Mouse (Mus musculus): Measurements from ENCODE around the gene Abcb8. TPM values are rescaled to one million over a fixed set of nuclear protein-coding genes. Genes with fewer than 3 reads are reported as not detected.

Abcb8 gene
- polyA plus RNA-seq, 1 experiment from 2014 or later, result 38.9 TPM

DNA sequence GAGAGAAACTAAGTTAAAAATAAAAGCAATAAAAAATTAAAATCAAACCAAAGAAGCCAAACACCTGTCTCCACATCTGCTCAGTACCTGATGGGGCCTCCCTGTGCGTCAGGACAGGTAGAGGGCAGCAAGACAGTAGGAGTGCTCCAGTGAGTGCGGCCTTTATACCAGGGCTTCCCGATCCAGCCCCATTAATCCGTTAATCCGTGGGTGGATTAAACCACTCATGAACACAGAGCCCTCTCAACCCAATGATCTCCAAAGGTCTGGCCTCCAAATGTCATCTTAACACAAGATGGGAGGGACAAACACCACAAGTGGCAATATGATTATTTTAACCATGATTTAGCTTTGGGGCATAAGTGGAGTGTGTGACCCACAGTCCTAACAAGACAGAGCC lies 19.7 kb upstream of the Abcb8 start:
- Histone ChIP-seq H3K4me1 (no peaks in the 10 kb centered on the region), H3K9me3 (no peaks in the 10 kb centered on the region), H3K27ac (no peak overlapping the region), H3K9ac (no peak overlapping the region), H3K27me3 (no peaks in the 10 kb centered on the region), H3K36me3 (no peaks in the 10 kb centered on the region), H3K4me2 (no peak overlapping the region), H3K4me3 (no peak overlapping the region)
- 72% methylated on average over 5 of the region's 5 CpGs for WGBS
- ATAC-seq (ENCODE audit: insufficient number of reproducible peaks, low FRiP score, low TSS enrichment, low read depth), result no peak

DNA sequence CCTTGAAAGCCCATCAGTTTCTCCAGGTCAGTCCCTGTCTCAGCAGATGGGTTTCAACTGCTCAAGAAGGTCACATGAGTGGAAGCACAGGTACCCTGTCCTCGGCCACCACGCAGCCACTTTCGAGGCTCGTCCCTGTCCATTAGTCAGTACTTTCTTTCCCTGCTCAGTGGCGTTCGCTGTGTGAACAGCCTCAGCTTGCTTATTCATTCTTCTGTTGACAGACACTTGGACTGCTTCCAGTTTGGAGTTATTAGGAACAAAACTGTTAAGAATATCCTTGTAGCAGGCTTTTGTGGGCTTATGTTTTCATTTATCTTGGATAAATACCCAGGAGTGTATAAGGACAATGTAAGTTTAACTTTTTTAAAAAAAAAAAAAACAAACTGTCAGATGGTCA lies 19.2 kb upstream of the Abcb8 start:
- Histone ChIP-seq H3K27me3 (no peaks in the 10 kb centered on the region), H3K4me1 (no peaks in the 10 kb centered on the region), H3K27ac (no peak overlapping the region), H3K4me3 (no peak overlapping the region), H3K9ac (no peak overlapping the region), H3K9me3 (no peaks in the 10 kb centered on the region), H3K36me3 (no peaks in the 10 kb centered on the region), H3K4me2 (no peak overlapping the region)
- 58% methylated on average over 6 of the region's 6 CpGs for WGBS
- ATAC-seq (ENCODE audit: insufficient number of reproducible peaks, low FRiP score, low TSS enrichment, low read depth), result no peak

DNA sequence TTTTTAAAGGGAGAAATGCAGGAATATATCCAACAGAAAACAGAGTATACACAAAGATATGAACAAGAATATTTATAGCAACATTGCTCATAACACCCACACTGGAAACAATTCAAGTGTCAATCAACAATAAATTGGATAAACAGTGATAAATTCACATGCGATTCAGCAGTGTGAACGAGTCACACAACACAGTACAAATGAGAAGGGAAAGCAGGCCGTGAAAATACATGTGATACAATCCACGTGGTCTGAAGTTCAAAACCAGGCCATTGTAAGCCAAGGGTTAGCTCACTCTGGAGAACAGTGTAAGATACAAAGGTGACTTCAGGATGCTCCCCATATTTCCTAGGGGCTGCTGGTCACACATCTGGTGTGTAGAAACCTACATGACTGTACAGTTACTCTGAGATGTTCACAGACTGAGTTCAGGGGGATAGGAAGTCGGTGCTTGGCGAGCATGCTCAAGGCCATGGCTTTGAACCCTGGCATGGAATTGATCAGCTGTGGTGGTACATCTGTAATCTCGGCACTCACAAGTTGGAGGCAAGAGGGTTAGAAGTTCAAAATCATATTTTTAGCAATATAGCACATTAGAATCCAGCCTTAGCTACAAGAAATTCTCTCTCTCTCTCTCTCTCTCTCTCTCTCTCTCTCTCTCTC lies 18.7 kb upstream of the Abcb8 start:
- no peak overlapping the region for H3K4me3 ChIP-seq
- H3K4me2 ChIP-seq, result no peak overlapping the region
- ATAC-seq (ENCODE audit: insufficient number of reproducible peaks, low FRiP score, low TSS enrichment, low read depth), result no peak
- H3K27me3 ChIP-seq, result no peaks in the 10 kb centered on the region
- H3K4me1 ChIP-seq, result no peaks in the 10 kb centered on the region
- H3K9me3 ChIP-seq, result no peaks in the 10 kb centered on the region
- no peaks in the 10 kb centered on the region for H3K36me3 ChIP-seq
- H3K27ac ChIP-seq, result no peak overlapping the region
- WGBS, result 73% methylated on average over 7 of the region's 7 CpGs
- no peak overlapping the region for H3K9ac ChIP-seq

DNA sequence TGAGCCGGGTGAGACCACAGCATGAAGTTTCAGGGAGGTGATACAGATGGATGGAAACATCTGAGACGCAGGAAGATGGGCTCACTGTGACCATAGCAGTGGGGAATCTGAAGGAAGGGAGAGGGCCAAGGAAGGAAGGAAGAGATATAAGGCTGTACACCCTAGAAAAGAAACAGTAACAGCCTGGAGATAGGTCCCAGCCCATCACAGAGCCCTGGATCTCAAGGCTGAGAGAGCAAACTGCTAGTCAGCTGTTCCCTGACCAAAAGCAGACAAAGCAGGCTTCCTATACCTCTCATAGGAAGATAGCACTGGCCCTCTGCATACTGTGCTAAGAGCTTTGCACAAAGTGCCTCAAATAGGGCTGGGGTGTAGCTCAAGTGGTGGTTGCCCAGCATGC lies 14.8 kb upstream of the Abcb8 start:
- no peak overlapping the region for H3K4me3 ChIP-seq
- no peak for ATAC-seq (ENCODE audit: insufficient number of reproducible peaks, low FRiP score, low TSS enrichment, low read depth)
- WGBS, result 68% methylated on average over 2 of the region's 2 CpGs
- no peak overlapping the region for H3K9ac ChIP-seq
- H3K27me3 ChIP-seq, result no peaks in the 10 kb centered on the region
- H3K4me2 ChIP-seq, result no peak overlapping the region
- H3K36me3 ChIP-seq, result no peaks in the 10 kb centered on the region
- no peaks in the 10 kb centered on the region for H3K9me3 ChIP-seq
- peaks cover 8% of the 10 kb centered on the region for H3K4me1 ChIP-seq
- no peak overlapping the region for H3K27ac ChIP-seq

DNA sequence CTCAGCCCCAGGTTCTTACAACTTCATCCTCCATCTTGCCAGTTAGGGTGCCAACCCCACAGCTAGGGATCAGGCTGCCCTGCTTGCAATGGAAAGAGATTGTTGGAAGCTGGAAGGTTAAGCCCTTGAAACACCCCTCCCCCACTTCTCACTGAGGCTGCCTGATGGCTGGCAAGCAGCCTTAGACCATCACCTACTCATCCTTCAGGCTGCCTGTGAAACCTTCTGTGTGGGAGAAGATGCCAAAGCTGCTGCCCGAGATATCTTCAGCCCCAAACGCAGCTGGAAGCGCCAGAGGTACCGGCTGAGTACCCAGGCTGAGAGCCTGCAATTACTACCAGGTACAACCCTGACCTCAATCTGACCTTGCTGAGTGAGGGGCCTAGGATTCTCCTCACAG lies 14.0 kb upstream of the Abcb8 start:
- H3K4me1 ChIP-seq, result peaks cover 16% of the 10 kb centered on the region
- H3K9me3 ChIP-seq, result no peaks in the 10 kb centered on the region
- no peak overlapping the region for H3K9ac ChIP-seq
- no peak overlapping the region for H3K4me3 ChIP-seq
- H3K27ac ChIP-seq, result no peak overlapping the region
- WGBS, result 54% methylated on average over 4 of the region's 4 CpGs
- H3K27me3 ChIP-seq, result no peaks in the 10 kb centered on the region
- no peak overlapping the region for H3K4me2 ChIP-seq
- H3K36me3 ChIP-seq, result no peaks in the 10 kb centered on the region
- no peak for ATAC-seq (ENCODE audit: insufficient number of reproducible peaks, low FRiP score, low TSS enrichment, low read depth)

DNA sequence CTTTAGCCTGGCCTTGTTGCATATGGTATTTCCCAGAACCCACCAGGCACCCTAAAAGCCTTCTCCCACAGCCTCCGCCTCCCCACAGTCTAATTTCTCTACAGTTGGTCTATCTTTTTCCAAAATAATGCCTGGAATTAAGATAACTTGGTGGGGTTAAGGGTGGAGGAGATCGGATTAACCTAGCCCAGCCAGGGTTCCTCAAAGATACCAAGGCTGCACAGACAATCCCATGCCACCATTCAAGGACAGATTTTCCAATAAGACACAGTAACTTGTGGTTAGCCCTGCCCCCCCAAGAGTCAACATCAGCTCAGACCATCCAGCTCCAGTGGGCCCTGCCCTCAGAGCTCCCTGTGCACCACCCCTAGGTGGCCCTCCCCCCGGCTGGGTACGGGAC lies 13.0 kb upstream of the Abcb8 start:
- H3K4me3 ChIP-seq, result no peak overlapping the region
- no peak overlapping the region for H3K4me2 ChIP-seq
- no peak for ATAC-seq (ENCODE audit: insufficient number of reproducible peaks, low FRiP score, low TSS enrichment, low read depth)
- peaks cover 18% of the 10 kb centered on the region for H3K4me1 ChIP-seq
- no peak overlapping the region for H3K27ac ChIP-seq
- H3K36me3 ChIP-seq, result no peaks in the 10 kb centered on the region
- no peaks in the 10 kb centered on the region for H3K9me3 ChIP-seq
- WGBS, result 85% methylated on average over 4 of the region's 4 CpGs
- no peak overlapping the region for H3K9ac ChIP-seq
- H3K27me3 ChIP-seq, result peaks cover 1% of the 10 kb centered on the region; the same call in 1 of the 2 replicates

DNA sequence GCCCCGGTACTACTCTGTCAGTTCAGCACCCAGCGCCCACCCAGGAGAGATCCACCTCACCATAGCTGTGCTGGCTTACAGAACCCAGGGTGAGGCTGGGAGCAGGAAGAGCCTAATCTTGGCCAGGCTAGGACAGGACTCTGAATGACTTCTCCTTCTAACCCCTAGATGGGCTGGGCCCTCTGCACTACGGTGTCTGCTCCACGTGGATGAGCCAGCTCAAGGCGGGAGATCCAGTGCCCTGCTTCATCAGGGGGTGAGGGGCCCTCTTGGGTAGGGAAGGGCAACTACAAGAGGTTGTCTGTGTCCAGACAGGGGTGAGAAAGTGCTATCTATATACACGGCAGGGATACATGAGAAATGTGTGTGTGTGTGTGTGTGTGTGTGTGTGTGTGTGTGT lies 12.0 kb upstream of the Abcb8 start:
- Histone ChIP-seq H3K36me3 (no peaks in the 10 kb centered on the region), H3K27ac (no peak overlapping the region), H3K4me1 (peaks cover 18% of the 10 kb centered on the region), H3K4me3 (no peak overlapping the region), H3K4me2 (no peak overlapping the region), H3K9ac (no peak overlapping the region), H3K9me3 (no peaks in the 10 kb centered on the region), H3K27me3 (peaks cover 11% of the 10 kb centered on the region)
- WGBS, result 79% methylated on average over 6 of the region's 6 CpGs
- ATAC-seq (ENCODE audit: insufficient number of reproducible peaks, low FRiP score, low TSS enrichment, low read depth), result no peak

DNA sequence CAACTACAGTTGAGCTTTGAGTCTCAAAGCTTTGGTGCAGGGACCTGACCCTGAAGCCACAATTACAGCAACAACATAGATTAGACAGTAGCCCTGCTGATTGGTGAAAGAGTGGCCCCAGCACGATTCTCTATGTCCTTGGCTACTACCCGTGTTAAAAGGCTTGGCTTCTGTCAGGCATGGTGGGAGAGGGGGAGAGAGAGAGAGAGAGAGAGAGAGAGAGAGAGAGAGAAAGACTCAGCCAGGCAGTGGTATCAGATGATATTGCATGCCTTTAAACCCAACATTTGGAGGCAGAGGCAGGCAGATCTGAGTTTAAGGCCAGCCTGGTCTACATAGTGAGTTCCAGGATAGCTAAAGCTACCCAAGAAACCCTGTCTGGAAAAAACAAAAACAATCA lies 11.5 kb upstream of the Abcb8 start:
- Histone ChIP-seq H3K9me3 (no peaks in the 10 kb centered on the region), H3K27ac (no peak overlapping the region), H3K4me3 (no peak overlapping the region), H3K9ac (no peak overlapping the region), H3K4me2 (no peak overlapping the region), H3K36me3 (no peaks in the 10 kb centered on the region), H3K27me3 (peaks cover 16% of the 10 kb centered on the region), H3K4me1 (peaks cover 21% of the 10 kb centered on the region)
- WGBS, result 60% methylated on average over 2 of the region's 2 CpGs
- no peak for ATAC-seq (ENCODE audit: insufficient number of reproducible peaks, low FRiP score, low TSS enrichment, low read depth)

DNA sequence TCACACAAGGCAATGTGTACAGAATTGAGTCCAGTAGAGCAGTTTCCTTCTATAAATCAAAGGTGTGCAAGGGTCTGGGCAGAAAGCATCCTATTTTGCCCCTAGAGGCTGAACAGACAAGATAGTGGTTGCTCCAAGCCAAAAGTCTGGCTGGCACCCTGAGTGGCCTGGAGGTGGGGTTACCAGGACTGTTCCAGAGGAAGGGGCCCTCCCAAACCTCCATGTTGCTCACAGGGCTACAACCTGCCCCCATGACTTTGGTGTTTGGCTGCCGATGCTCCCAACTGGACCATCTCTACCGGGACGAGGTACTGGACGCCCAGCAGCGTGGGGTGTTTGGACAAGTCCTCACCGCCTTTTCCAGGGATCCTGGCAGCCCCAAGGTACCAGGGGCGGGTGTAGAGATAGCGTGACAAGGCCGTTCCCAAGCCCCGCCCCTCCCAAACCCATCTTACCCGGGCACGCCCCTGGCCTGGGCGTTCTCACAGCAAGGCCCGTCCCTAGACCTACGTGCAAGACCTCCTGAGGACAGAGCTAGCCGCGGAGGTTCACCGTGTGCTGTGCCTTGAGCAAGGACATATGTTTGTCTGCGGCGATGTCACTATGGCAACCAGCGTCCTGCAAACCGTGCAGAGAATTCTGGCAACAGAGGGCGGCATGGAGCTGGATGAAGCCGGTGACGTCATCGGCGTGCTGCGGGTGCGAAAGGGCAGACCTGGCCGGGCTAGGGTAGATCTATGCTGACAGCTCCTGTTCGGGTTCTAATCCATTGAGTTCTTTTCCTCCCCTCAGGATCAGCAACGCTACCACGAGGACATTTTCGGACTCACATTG lies 10.2 kb upstream of the Abcb8 start:
- peak overlapping the region; percentile 45 for H3K4me3 ChIP-seq
- H3K4me1 ChIP-seq, result peaks cover 34% of the 10 kb centered on the region
- WGBS, result under 1% methylated on average over 34 of the region's 34 CpGs
- peak overlapping the region; percentile 21; the same call in 1 of the 2 replicates for H3K9ac ChIP-seq
- H3K4me2 ChIP-seq, result peak overlapping the region; percentile 82
- ATAC-seq (ENCODE audit: insufficient number of reproducible peaks, low FRiP score, low TSS enrichment, low read depth), result peak; percentile 76
- no peak overlapping the region for H3K27ac ChIP-seq
- no peaks in the 10 kb centered on the region for H3K36me3 ChIP-seq
- H3K9me3 ChIP-seq, result no peaks in the 10 kb centered on the region
- peaks cover 28% of the 10 kb centered on the region for H3K27me3 ChIP-seq

DNA sequence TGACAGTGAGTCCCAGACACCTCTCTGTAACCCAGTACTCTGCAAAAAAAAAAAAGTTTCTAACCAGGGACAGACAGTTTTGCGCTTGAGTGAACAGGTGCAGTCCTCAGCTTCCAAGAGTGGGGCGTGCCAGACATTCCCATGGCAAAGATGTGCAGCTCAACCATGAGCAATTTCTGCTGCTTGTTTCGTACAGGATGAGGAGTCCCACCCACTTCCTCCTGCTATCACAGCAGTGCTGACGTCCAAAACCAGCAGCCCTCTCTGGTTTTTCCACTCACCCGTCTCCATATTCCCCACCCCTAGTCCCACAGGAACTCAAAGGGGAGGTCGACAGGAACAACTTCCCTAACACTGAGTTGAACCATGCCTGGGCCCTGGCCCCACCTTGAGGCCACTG lies 9.1 kb upstream of the Abcb8 start:
- Histone ChIP-seq H3K9ac (no peak overlapping the region), H3K9me3 (no peaks in the 10 kb centered on the region), H3K4me3 (no peak overlapping the region), H3K4me2 (no peak overlapping the region), H3K4me1 (peaks cover 36% of the 10 kb centered on the region), H3K27me3 (peaks cover 32% of the 10 kb centered on the region), H3K27ac (peak overlapping the region; percentile 40; the same call in 1 of the 2 replicates), H3K36me3 (no peaks in the 10 kb centered on the region)
- WGBS, result 57% methylated on average over 6 of the region's 6 CpGs
- ATAC-seq (ENCODE audit: insufficient number of reproducible peaks, low FRiP score, low TSS enrichment, low read depth), result no peak

DNA sequence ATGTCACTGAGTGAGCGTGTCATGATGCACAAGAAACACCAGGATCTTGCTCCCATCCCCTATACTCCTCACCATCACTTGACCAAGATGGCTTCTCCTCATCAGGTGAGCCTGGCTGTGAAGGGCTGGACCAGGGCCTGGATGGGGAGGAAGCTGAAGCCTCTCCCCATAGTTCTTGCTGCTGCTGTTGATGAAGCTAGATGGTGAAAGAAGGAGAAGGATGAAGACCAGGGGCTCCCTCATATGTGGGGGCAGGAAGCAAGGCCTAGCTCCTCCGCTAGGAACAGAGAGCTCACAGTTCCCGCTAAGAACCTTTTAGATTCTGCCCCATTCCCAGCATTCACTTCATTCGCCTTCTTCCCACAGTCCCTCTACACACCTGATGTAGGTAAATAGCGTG lies 8.1 kb upstream of the Abcb8 start:
- ATAC-seq (ENCODE audit: insufficient number of reproducible peaks, low FRiP score, low TSS enrichment, low read depth), result no peak
- WGBS, result 90% methylated on average over 5 of the region's 5 CpGs
- H3K4me2 ChIP-seq, result no peak overlapping the region
- H3K9me3 ChIP-seq, result no peaks in the 10 kb centered on the region
- H3K4me3 ChIP-seq, result no peak overlapping the region
- H3K27ac ChIP-seq, result no peak overlapping the region
- H3K4me1 ChIP-seq, result peaks cover 36% of the 10 kb centered on the region
- H3K27me3 ChIP-seq, result peaks cover 37% of the 10 kb centered on the region
- no peak overlapping the region for H3K9ac ChIP-seq
- no peaks in the 10 kb centered on the region for H3K36me3 ChIP-seq

DNA sequence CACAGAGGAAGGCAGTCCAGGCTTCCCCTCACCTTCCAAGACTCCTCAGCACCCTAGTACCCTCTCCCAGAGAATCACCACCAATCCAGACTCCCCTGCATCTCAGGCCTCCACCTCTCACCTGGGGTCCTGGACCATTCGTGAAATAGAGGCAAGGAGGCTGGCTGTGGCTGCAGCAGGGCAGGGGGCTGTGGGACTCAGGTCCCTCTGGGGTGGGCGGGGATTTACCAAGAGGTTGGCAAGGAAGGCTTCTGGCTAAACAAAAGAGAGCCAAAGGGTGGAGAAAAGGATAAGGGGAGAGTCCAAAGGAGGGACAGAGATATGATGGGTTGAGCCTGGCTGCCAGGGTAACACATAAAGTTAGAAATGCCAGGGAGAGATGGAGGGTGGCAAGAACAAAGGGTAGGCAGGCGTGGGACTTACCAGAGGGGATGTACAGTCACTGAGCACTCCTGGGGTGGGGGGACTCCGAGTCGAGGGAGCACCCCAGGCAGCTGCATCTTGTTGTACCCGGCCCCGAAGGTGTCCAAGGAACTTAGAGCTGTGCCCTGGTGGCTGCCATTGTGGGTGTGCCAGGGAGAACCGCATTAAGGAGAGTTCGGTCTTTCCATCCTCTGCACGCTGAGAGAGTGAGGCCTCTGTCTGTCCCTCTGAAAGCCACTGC lies 7.4 kb upstream of the Abcb8 start:
- no peaks in the 10 kb centered on the region for H3K9me3 ChIP-seq
- no peak overlapping the region for H3K4me3 ChIP-seq
- peaks cover 36% of the 10 kb centered on the region for H3K4me1 ChIP-seq
- WGBS, result 84% methylated on average over 10 of the region's 10 CpGs
- peaks cover 37% of the 10 kb centered on the region for H3K27me3 ChIP-seq
- no peaks in the 10 kb centered on the region for H3K36me3 ChIP-seq
- ATAC-seq (ENCODE audit: insufficient number of reproducible peaks, low FRiP score, low TSS enrichment, low read depth), result no peak
- no peak overlapping the region for H3K27ac ChIP-seq
- H3K9ac ChIP-seq, result no peak overlapping the region
- no peak overlapping the region for H3K4me2 ChIP-seq

Measured in limb, embryonic 15.5 days (tissue).